In genomic region chr5:47983746-47984583, GRCm38 (mm10) we compare ENCODE assay signal across 8 mouse cellular contexts. TPM values are rescaled to one million over a fixed set of nuclear protein-coding genes. Genes with fewer than 3 reads are reported as not detected.
DNase-seq lines count a peak whose midpoint lies in the region; ATAC-seq and TF ChIP-seq lines count a peak whose summit lies in the region.

No protein-coding gene starts in this region.

- ATAC-seq in forebrain, embryonic 12.5 days (ENCODE audit: low FRiP score) = peak; percentile 9
- ATAC-seq in hindbrain, embryonic 14.5 days (ENCODE audit: low FRiP score) = peak; percentile 8
- ATAC-seq in limb, embryonic 13.5 days (ENCODE audit: low FRiP score, low read depth) = no peak
- ATAC-seq in midbrain, embryonic 16.5 days = peak; percentile 37

- TF ChIP-seq POLR2A in ES-Bruce4 (IDR thresholded peaks at IDR 0.05; ENCODE audit: insufficient read depth, low read length) = no peak

- H3K36me3 ChIP-seq in ES-Bruce4 (ENCODE audit: control insufficient read depth, insufficient read depth, low read length, poor library complexity, severe bottlenecking) = no peaks in the 10 kb centered on the region
- no peaks in the 10 kb centered on the region for H3K36me3 ChIP-seq in forebrain, embryonic 12.5 days (replicated peaks)
- H3K36me3 ChIP-seq in hindbrain, embryonic 14.5 days (replicated peaks; ENCODE audit: control insufficient read depth, insufficient read depth) = no peaks in the 10 kb centered on the region
- H3K36me3 ChIP-seq in limb, embryonic 13.5 days = no peaks in the 10 kb centered on the region
- H3K36me3 ChIP-seq in midbrain, embryonic 16.5 days (ENCODE audit: control insufficient read depth, insufficient read depth, low read length) = no peaks in the 10 kb centered on the region

- H3K4me1 ChIP-seq in ES-Bruce4 (ENCODE audit: control insufficient read depth, insufficient read depth, low read length) = no peaks in the 10 kb centered on the region
- peaks cover 37% of the 10 kb centered on the region for H3K4me1 ChIP-seq in forebrain, embryonic 12.5 days
- H3K4me1 ChIP-seq in hindbrain, embryonic 14.5 days (replicated peaks; ENCODE audit: control insufficient read depth, insufficient read depth, low read length) = peaks cover 18% of the 10 kb centered on the region; the same call in 1 of the 2 replicates
- peaks cover 28% of the 10 kb centered on the region for H3K4me1 ChIP-seq in limb, embryonic 13.5 days
- peaks cover 16% of the 10 kb centered on the region for H3K4me1 ChIP-seq in midbrain, embryonic 16.5 days (ENCODE audit: control insufficient read depth, insufficient read depth, low read length)

- under 1% methylated on average over 37 of the region's 38 CpGs for WGBS in forebrain, embryonic 12.5 days
- under 1% methylated on average over 38 of the region's 38 CpGs for WGBS in hindbrain, embryonic 14.5 days
- under 1% methylated on average over 38 of the region's 38 CpGs for WGBS in limb, embryonic 13.5 days
- under 1% methylated on average over 38 of the region's 38 CpGs for WGBS in midbrain, embryonic 16.5 days

- peak overlapping the region; percentile 71 for H3K4me3 ChIP-seq in ES-Bruce4 (ENCODE audit: low read depth, low read length)
- peak overlapping the region; percentile 73 for H3K4me3 ChIP-seq in forebrain, embryonic 12.5 days (replicated peaks)
- peak overlapping the region; percentile 81 for H3K4me3 ChIP-seq in hindbrain, embryonic 14.5 days (replicated peaks; ENCODE audit: low read length)
- peak overlapping the region; percentile 56 for H3K4me3 ChIP-seq in limb, embryonic 13.5 days
- H3K4me3 ChIP-seq in midbrain, embryonic 16.5 days (ENCODE audit: low read depth, low read length) = peak overlapping the region; percentile 67

- peaks cover 3% of the 10 kb centered on the region; the same call in 1 of the 2 replicates for H3K27me3 ChIP-seq in ES-Bruce4 (ENCODE audit: control insufficient read depth, insufficient read depth, low read length, poor library complexity, severe bottlenecking)
- H3K27me3 ChIP-seq in forebrain, embryonic 12.5 days = peaks cover 21% of the 10 kb centered on the region
- no peaks in the 10 kb centered on the region for H3K27me3 ChIP-seq in hindbrain, embryonic 14.5 days (ENCODE audit: control insufficient read depth, insufficient read depth, low read length)
- peaks cover 25% of the 10 kb centered on the region for H3K27me3 ChIP-seq in limb, embryonic 13.5 days
- no peaks in the 10 kb centered on the region for H3K27me3 ChIP-seq in midbrain, embryonic 16.5 days (ENCODE audit: control insufficient read depth, insufficient read depth, low read depth, low read length)

- H3K9ac ChIP-seq in ES-Bruce4 (ENCODE audit: low read depth, poor library complexity, severe bottlenecking) = peak overlapping the region; percentile 71
- H3K9ac ChIP-seq in forebrain, embryonic 12.5 days = peak overlapping the region; percentile 74
- H3K9ac ChIP-seq in hindbrain, embryonic 14.5 days = peak overlapping the region; percentile 86
- peak overlapping the region; percentile 81 for H3K9ac ChIP-seq in limb, embryonic 13.5 days
- H3K9ac ChIP-seq in midbrain, embryonic 16.5 days (ENCODE audit: low read depth, low read length) = peak overlapping the region; percentile 76

- H3K9me3 ChIP-seq in ES-Bruce4 (replicated peaks; ENCODE audit: control insufficient read depth, insufficient read depth, low read length, poor library complexity, severe bottlenecking) = no peaks in the 10 kb centered on the region
- no peaks in the 10 kb centered on the region for H3K9me3 ChIP-seq in forebrain, embryonic 12.5 days
- H3K9me3 ChIP-seq in hindbrain, embryonic 14.5 days (ENCODE audit: control insufficient read depth, low read length) = no peaks in the 10 kb centered on the region
- no peaks in the 10 kb centered on the region for H3K9me3 ChIP-seq in limb, embryonic 13.5 days
- H3K9me3 ChIP-seq in midbrain, embryonic 16.5 days (replicated peaks; ENCODE audit: control insufficient read depth, low read length, poor library complexity, severe bottlenecking) = no peaks in the 10 kb centered on the region

- no peak overlapping the region for H3K27ac ChIP-seq in ES-Bruce4 (ENCODE audit: insufficient read depth, low read length)
- H3K27ac ChIP-seq in forebrain, embryonic 12.5 days = peak overlapping the region; percentile 82; the same call in 1 of the 2 replicates
- peak overlapping the region; percentile 81 for H3K27ac ChIP-seq in hindbrain, embryonic 14.5 days
- H3K27ac ChIP-seq in limb, embryonic 13.5 days = no peak overlapping the region
- no peak overlapping the region; the same call in 1 of the 2 replicates for H3K27ac ChIP-seq in midbrain, embryonic 16.5 days (ENCODE audit: low read length)

- intact Hi-C loops in gastrocnemius, postnatal 36 days (cut with DNase I) = no loop called here

- peak overlapping the region; percentile 98 for H3K4me2 ChIP-seq in forebrain, embryonic 12.5 days
- peak overlapping the region; percentile 81 for H3K4me2 ChIP-seq in hindbrain, embryonic 14.5 days (replicated peaks)
- H3K4me2 ChIP-seq in limb, embryonic 13.5 days (replicated peaks) = peak overlapping the region; percentile 96
- peak overlapping the region; percentile 98 for H3K4me2 ChIP-seq in midbrain, embryonic 16.5 days (ENCODE audit: low read length)

- no peak for TF ChIP-seq EP300 in ES-Bruce4 (IDR thresholded peaks at IDR 0.05; ENCODE audit: insufficient read depth, low read depth, low read length)

- no peak for TF ChIP-seq CTCF in ES-Bruce4 (IDR thresholded peaks at IDR 0.05; ENCODE audit: low read depth, low read length)

- DNase-seq in Muller cell, postnatal 12 days (ENCODE audit: inconsistent ontology term) = peak; percentile 58
- peak; percentile 51 for DNase-seq in hindbrain, embryonic 14.5 days (ENCODE audit: low spot score)
- no peak for DNase-seq in c-Kit-positive CD71-positive TER-119-positive erythroid progenitor cells, embryonic 14.5 days (ENCODE audit: low spot score)
- no peak for DNase-seq in gastrocnemius, postnatal 36 days

RNA-seq across cellular contexts. Expression of gene Slit2, which starts 1.0 kb away (rescaled TPM):
- 8.5 and 17.4 TPM in 2 replicates for polyA plus RNA-seq in ES-Bruce4 (2011; ENCODE audit: insufficient read depth, insufficient read length, low read depth, missing spikeins)
- polyA plus RNA-seq in forebrain, embryonic 12.5 days (2016; fragmentation: Nextera tagmentation; extraction: Ambion mirVana) = 34.0 and 35.5 TPM in 2 replicates
- 32.8 and 47.0 TPM in 2 replicates for polyA plus RNA-seq in hindbrain, embryonic 14.5 days (2014; fragmentation: Nextera tagmentation; extraction: Ambion mirVana)
- polyA plus RNA-seq in limb, embryonic 13.5 days (2015; fragmentation: Nextera tagmentation; extraction: Ambion mirVana) = 37.0 and 40.7 TPM in 2 replicates
- 17.5 and 24.9 TPM in 2 replicates for polyA plus RNA-seq in midbrain, embryonic 16.5 days (2015; fragmentation: Nextera tagmentation; extraction: Ambion mirVana)
- total RNA-seq in gastrocnemius, postnatal 36 days (2021) = under 1 TPM; 0.89 to 0.99 TPM

Comparison
In these comparisons a context has a peak if more than half of its experiments do, and no peak if none do; other contexts are left out.
1. H3K27ac ChIP-seq: peak in forebrain, embryonic 12.5 days (single experiment) and hindbrain, embryonic 14.5 days (single experiment); none in ES-Bruce4 (single experiment), limb, embryonic 13.5 days (single experiment) and midbrain, embryonic 16.5 days (single experiment).
2. DNase-seq: peak in Muller cell, postnatal 12 days (single experiment) and hindbrain, embryonic 14.5 days (single experiment); none in c-Kit-positive CD71-positive TER-119-positive erythroid progenitor cells, embryonic 14.5 days (single experiment) and gastrocnemius, postnatal 36 days (0 of 2).
3. Peak in every context shown above with its lines, with median percentiles within 50 percentile points of each other: H3K4me3 ChIP-seq, H3K9ac ChIP-seq and H3K4me2 ChIP-seq.